Mouse (Mus musculus) lung, embryonic 16.5 days (tissue): Measurements from ENCODE around the gene Dpy19l1. TPM values are rescaled to one million over a fixed set of nuclear protein-coding genes. Genes with fewer than 3 reads are reported as not detected.

ENCODE experiments used
- ATAC-seq: fragments of 200-750 bp; cut with Nextera tagmentation; 2 replicates; pipeline ENCODE4 v1.8.0; 2017; ENCODE audit warnings: low read depth, mild to moderate bottlenecking, moderate library complexity
- H3K27ac ChIP-seq: fragments of 300-500 bp; sonication (generic); 2 replicates; pipeline ENCODE4 v1.5.1; 2014; ENCODE audit warnings: mild to moderate bottlenecking, control low read depth, low read length
- H3K27me3 ChIP-seq: fragments of 300-500 bp; sonication (generic); 2 replicates; pipeline ENCODE4 v1.6.1; 2014; ENCODE audit warnings: low read depth, low read length, mixed read lengths; ENCODE audit not compliant: control insufficient read depth, insufficient read depth
- H3K36me3 ChIP-seq: fragments of 300-500 bp; sonication (generic); 2 replicates; pipeline ENCODE4 v1.6.1; 2014; ENCODE audit warnings: low read length; ENCODE audit not compliant: control insufficient read depth, insufficient read depth
- H3K4me1 ChIP-seq: fragments of 300-500 bp; sonication (generic); replicated peaks from 2 replicates; pipeline ENCODE4 v1.6.1; 2014; ENCODE audit warnings: low read length, mixed read lengths; ENCODE audit not compliant: control insufficient read depth, insufficient read depth
- H3K4me2 ChIP-seq: fragments of 300-500 bp; sonication (generic); 2 replicates; pipeline ENCODE4 v1.6.1; 2014; ENCODE audit warnings: low read depth, low read length, control low read depth
- H3K4me3 ChIP-seq: fragments of 300-500 bp; sonication (generic); 2 replicates; pipeline ENCODE4 v1.5.1; 2014; ENCODE audit warnings: mild to moderate bottlenecking, low read length, control low read depth
- H3K9ac ChIP-seq: fragments of 300-500 bp; sonication (generic); 2 replicates; pipeline ENCODE4 v1.6.1; 2014; ENCODE audit warnings: low read length, control low read depth
- H3K9me3 ChIP-seq: fragments of 300-500 bp; sonication (generic); 2 replicates; pipeline ENCODE4 v1.6.1; 2016; ENCODE audit warnings: low read length; ENCODE audit not compliant: control insufficient read depth
- WGBS: fragments of 180-500 bp; shearing (Covaris S2); extraction: QIAGEN DNeasy Blood & Tissue Kit; methylation state at CpG from one replicate; pipeline ENCODE4 v1.1.7; 2014; 5-methylcytosine and 5-hydroxymethylcytosine counted together
- polyA plus RNA-seq: library from polyadenylated mRNA; unstranded; fragments of >200 nt; fragmentation: Nextera tagmentation; extraction: Ambion mirVana; gene quantifications from 2 replicates; pipeline ENCODE4 v1.2.1, GENCODE M21; 2015

The Dpy19l1 gene
- polyA plus RNA-seq, 1 experiment from 2014 or later = 8.7 TPM

DNA sequence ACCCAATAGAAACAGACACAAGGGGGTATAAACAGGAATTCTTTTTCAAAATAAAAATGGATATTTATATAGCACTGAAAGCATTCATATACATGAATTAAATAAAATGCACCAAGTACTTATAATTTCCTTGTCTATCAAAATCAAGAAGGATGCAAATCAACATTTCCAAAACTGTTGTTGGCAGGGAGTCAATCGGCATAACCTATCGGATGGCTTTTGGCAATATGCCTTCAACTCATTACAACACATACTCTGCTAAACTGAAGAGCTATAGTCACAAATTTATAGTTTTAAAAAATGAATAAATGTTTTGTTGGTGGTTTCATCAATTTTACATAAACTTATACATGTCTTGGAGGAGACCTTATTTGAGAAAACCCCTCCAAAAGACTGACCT, 25.7 kb downstream of the Dpy19l1 start:
- Histone ChIP-seq H3K9me3 (no peaks in the 10 kb centered on the region), H3K36me3 (peaks cover 4% of the 10 kb centered on the region; the same call in 1 of the 2 replicates), H3K27me3 (no peaks in the 10 kb centered on the region), H3K9ac (no peak overlapping the region), H3K27ac (no peak overlapping the region), H3K4me2 (no peak overlapping the region), H3K4me3 (no peak overlapping the region), H3K4me1 (no peaks in the 10 kb centered on the region)
- 66% methylated on average over 2 of the region's 2 CpGs for WGBS
- ATAC-seq = no peak

DNA sequence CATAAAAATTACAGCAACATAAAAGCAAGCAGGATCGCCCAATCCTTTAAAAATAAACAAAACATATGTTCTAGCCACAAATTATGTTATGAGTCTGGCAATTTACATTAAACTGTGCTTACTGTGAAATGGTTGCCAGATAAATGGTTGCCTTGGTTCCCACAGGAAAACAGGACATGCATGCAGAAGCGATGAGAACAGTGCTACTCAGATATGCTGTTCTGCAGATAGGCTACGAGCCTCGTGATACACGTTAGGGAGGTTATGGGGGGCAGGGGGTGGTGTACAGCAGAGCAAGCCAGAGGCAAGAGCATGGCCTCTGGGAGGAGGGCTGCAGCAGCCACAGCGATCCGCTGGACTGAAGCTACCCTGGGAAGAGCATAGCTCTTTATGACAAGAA, 29.1 kb downstream of the Dpy19l1 start:
- Histone ChIP-seq H3K9ac (no peak overlapping the region), H3K4me3 (no peak overlapping the region), H3K27ac (no peak overlapping the region), H3K4me1 (no peaks in the 10 kb centered on the region), H3K36me3 (peaks cover 4% of the 10 kb centered on the region; the same call in 1 of the 2 replicates), H3K27me3 (no peaks in the 10 kb centered on the region), H3K9me3 (no peaks in the 10 kb centered on the region), H3K4me2 (no peak overlapping the region)
- 71% methylated on average over 7 of the region's 7 CpGs for WGBS
- no peak for ATAC-seq

- Histone ChIP-seq H3K9ac (no peak overlapping the region), H3K27me3 (no peaks in the 10 kb centered on the region), H3K4me2 (no peak overlapping the region), H3K4me1 (no peaks in the 10 kb centered on the region), H3K27ac (no peak overlapping the region), H3K36me3 (peaks cover under 1% of the 10 kb centered on the region; the same call in 1 of the 2 replicates), H3K4me3 (no peak overlapping the region), H3K9me3 (no peaks in the 10 kb centered on the region)
- 63% methylated on average over 3 of the region's 3 CpGs for WGBS
- ATAC-seq = no peak
Measured at GRCm38 (mm10) chr9:24472514-24472913, 30.4 kb downstream of the Dpy19l1 start.

DNA sequence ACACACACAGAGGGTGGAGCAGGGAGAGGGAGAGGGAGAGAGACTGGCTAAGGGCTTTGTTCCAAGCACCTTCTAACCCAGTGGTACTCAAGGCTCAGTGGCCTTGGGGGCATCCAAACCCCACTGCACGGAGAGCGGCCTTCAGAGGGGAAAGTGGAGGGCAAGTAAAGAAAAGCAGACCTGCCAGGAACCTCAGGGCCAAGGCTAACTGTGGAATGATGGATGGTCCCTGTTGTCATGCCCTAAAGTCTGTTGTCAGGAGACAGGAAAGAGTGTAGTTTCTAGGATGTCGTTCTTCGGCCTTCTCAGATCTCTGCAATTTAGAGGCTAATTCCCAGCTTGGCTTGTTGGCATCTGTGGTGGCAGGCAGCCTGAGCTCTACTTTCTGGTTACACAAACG, 32.8 kb downstream of the Dpy19l1 start:
- no peaks in the 10 kb centered on the region for H3K27me3 ChIP-seq
- H3K9ac ChIP-seq = no peak overlapping the region
- 61% methylated on average over 5 of the region's 5 CpGs for WGBS
- no peak overlapping the region for H3K27ac ChIP-seq
- H3K36me3 ChIP-seq = no peaks in the 10 kb centered on the region
- no peaks in the 10 kb centered on the region for H3K4me1 ChIP-seq
- H3K4me3 ChIP-seq = no peak overlapping the region
- no peaks in the 10 kb centered on the region for H3K9me3 ChIP-seq
- no peak for ATAC-seq
- H3K4me2 ChIP-seq = no peak overlapping the region

DNA sequence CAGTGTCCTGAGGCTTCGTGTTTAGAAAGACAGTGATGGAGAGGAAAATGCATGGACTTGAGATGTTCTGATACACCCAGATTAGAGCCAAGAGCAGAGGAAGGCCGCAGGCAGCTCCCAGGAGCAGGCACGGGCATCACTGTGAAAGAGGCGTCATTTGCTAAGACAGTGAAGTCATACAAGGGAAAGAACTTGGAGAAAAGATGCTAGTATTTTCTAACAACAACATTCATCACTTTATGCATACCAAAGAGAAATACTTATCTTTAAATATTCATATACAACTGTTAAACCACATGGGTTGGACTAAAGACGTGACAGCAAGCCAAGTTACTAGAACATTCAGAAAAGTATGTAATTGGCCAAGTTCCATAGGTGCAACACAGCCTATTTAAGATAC, 35.8 kb downstream of the Dpy19l1 start:
- no peak overlapping the region for H3K27ac ChIP-seq
- no peaks in the 10 kb centered on the region; the same call in 1 of the 2 replicates for H3K4me1 ChIP-seq
- no peak overlapping the region for H3K4me3 ChIP-seq
- H3K4me2 ChIP-seq = no peak overlapping the region
- no peaks in the 10 kb centered on the region for H3K9me3 ChIP-seq
- H3K9ac ChIP-seq = no peak overlapping the region
- no peaks in the 10 kb centered on the region for H3K36me3 ChIP-seq
- no peak for ATAC-seq
- 70% methylated on average over 5 of the region's 5 CpGs for WGBS
- no peaks in the 10 kb centered on the region for H3K27me3 ChIP-seq

DNA sequence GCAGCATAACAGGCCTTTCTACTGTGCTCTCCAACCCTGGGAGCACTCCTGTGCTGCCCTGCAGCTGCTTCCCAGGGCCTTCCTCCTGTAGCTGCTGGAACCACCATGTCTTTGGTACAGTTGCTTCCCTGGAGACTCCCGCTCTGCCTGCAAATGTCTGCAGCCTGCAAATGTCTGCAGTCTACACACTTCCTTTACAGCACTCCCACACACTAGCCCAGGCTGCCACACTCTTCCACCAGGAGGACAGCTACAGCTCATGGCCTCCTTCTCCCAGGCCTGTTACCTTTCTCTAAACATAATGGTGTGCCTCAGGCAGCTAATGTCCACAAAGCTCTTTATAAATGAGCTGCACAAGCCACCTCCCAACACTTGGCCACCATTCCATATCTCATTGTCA, 36.3 kb downstream of the Dpy19l1 start:
- H3K4me2 ChIP-seq = no peak overlapping the region
- no peak overlapping the region for H3K9ac ChIP-seq
- no peaks in the 10 kb centered on the region for H3K27me3 ChIP-seq
- WGBS = 85% methylated on average over 1 of the region's 1 CpGs
- no peak overlapping the region for H3K4me3 ChIP-seq
- no peaks in the 10 kb centered on the region for H3K9me3 ChIP-seq
- ATAC-seq = no peak
- no peak overlapping the region for H3K27ac ChIP-seq
- no peaks in the 10 kb centered on the region for H3K36me3 ChIP-seq
- no peaks in the 10 kb centered on the region; the same call in 1 of the 2 replicates for H3K4me1 ChIP-seq

GRCm38 (mm10) chr9:24461379-24461961, 41.5 kb downstream of the Dpy19l1 start:
- no peak for ATAC-seq

GRCm38 (mm10) chr9:24453833-24454232, 49.1 kb downstream of the Dpy19l1 start:
- ATAC-seq = no peak
- 82% methylated on average over 12 of the region's 12 CpGs for WGBS
- no peaks in the 10 kb centered on the region for H3K27me3 ChIP-seq
- no peak overlapping the region for H3K4me3 ChIP-seq
- no peak overlapping the region for H3K9ac ChIP-seq
- H3K27ac ChIP-seq = no peak overlapping the region
- H3K4me1 ChIP-seq = no peaks in the 10 kb centered on the region
- no peaks in the 10 kb centered on the region for H3K36me3 ChIP-seq
- H3K9me3 ChIP-seq = no peaks in the 10 kb centered on the region
- no peak overlapping the region for H3K4me2 ChIP-seq

More at GRCm38 (mm10) chr9:24461379-24461961, 41.5 kb downstream of the Dpy19l1 start:
- H3K36me3 ChIP-seq = peaks cover 4% of the 10 kb centered on the region; the same call in 1 of the 2 replicates
- no peaks in the 10 kb centered on the region for H3K9me3 ChIP-seq
- H3K4me1 ChIP-seq = no peaks in the 10 kb centered on the region; the same call in 1 of the 2 replicates
- no peaks in the 10 kb centered on the region for H3K27me3 ChIP-seq
- H3K9ac ChIP-seq = no peak overlapping the region
- no peak overlapping the region for H3K4me2 ChIP-seq
- no peak overlapping the region for H3K27ac ChIP-seq
- no peak overlapping the region for H3K4me3 ChIP-seq
- WGBS = 86% methylated on average over 9 of the region's 9 CpGs

GRCm38 (mm10) chr9:24450976-24451375, 52.0 kb downstream of the Dpy19l1 start:
- WGBS = 62% methylated on average over 3 of the region's 3 CpGs
- no peak overlapping the region for H3K4me2 ChIP-seq

DNA sequence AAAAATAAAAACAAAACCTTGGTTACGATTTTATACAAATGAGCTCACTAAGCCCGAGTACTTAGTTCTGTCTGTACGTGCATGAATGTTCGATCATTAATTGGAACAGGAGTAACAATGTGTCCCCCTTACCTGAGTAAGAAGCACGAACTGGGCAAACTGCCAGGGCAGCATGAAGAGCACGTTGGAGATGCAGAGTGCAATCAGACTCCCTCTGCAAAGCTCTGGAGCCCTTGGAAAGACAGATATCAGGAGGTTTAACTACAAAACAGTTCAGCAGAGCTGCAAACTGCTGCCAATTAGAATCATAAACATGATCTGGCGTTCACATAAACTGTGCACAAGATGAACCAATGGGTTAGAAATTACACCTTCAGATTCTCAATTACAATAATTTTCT, 52.4 kb downstream of the Dpy19l1 start:
- no peaks in the 10 kb centered on the region for H3K36me3 ChIP-seq
- ATAC-seq = no peak
- H3K9me3 ChIP-seq = no peaks in the 10 kb centered on the region
- H3K9ac ChIP-seq = no peak overlapping the region
- no peaks in the 10 kb centered on the region for H3K4me1 ChIP-seq
- no peak overlapping the region for H3K4me3 ChIP-seq
- H3K27me3 ChIP-seq = no peaks in the 10 kb centered on the region
- H3K27ac ChIP-seq = no peak overlapping the region
- 62% methylated on average over 7 of the region's 7 CpGs for WGBS
- no peak overlapping the region for H3K4me2 ChIP-seq

More at GRCm38 (mm10) chr9:24450976-24451375, 52.0 kb downstream of the Dpy19l1 start:
- Histone ChIP-seq H3K9ac (no peak overlapping the region), H3K27ac (no peak overlapping the region), H3K9me3 (no peaks in the 10 kb centered on the region), H3K27me3 (no peaks in the 10 kb centered on the region), H3K4me3 (no peak overlapping the region), H3K36me3 (no peaks in the 10 kb centered on the region), H3K4me1 (no peaks in the 10 kb centered on the region)
- ATAC-seq = no peak
